Mouse (Mus musculus) lung, postnatal 0 days (tissue): ENCODE results near the gene Vamp1.

Experiments
- CTCF ChIP-seq: IDR thresholded peaks from 2 replicates; pipeline ENCODE4 v1.5.1; 2016; ENCODE audit warnings: antibody characterized with exemption, mild to moderate bottlenecking
- EP300 ChIP-seq: IDR thresholded peaks from 2 replicates; pipeline ENCODE4 v1.6.1; 2016; ENCODE audit warnings: antibody characterized with exemption, mild to moderate bottlenecking, control low read depth

- no peak for TF ChIP-seq CTCF
- TF ChIP-seq EP300: no peak
Measured at GRCm38 (mm10) chr6:125193390-125193789, 22.0 kb upstream of the Vamp1 start.
